Mouse (Mus musculus) mesoderm, embryonic 11.5 days (tissue): Measurements from ENCODE around the gene Tmem248.

Source experiments
- DNase-seq: peaks from one replicate; pipeline ENCODE4 v3.0.0-alpha.2; 2012; ENCODE audit warnings: low read depth, low spot score

Tmem248 gene

GRCm38 (mm10) chr5:130216781-130217180 lies at the start of gene Tmem248:
Tmem248 (plus strand) TSS chr5:130217081.
- DNase-seq = no peak

GRCm38 (mm10) chr5:130169109-130169508 lies 47.8 kb upstream of the Tmem248 start:
- no peak for DNase-seq

GRCm38 (mm10) chr5:130170666-130171422 lies 46.0 kb upstream of the Tmem248 start:
- DNase-seq = no peak

- peak; percentile 92 for DNase-seq
Observed at GRCm38 (mm10) chr5:130171423-130171954, 45.4 kb upstream of the Tmem248 start, which contains the start of gene Rabgef1. Rabgef1 (plus strand) TSS chr5:130171798.

GRCm38 (mm10) chr5:130171956-130172601 lies 44.8 kb upstream of the Tmem248 start:
- DNase-seq = peak; percentile 50

GRCm38 (mm10) chr5:130173012-130173411 lies 43.9 kb upstream of the Tmem248 start:
- DNase-seq = no peak

- no peak for DNase-seq
Observed at GRCm38 (mm10) chr5:130177871-130178270, 39.0 kb upstream of the Tmem248 start.

- DNase-seq = no peak
Observed at GRCm38 (mm10) chr5:130180362-130180761, 36.5 kb upstream of the Tmem248 start.

GRCm38 (mm10) chr5:130181740-130182540 lies 34.9 kb upstream of the Tmem248 start:
- DNase-seq = no peak

- DNase-seq = no peak
Observed at GRCm38 (mm10) chr5:130182541-130182821, 34.4 kb upstream of the Tmem248 start.

GRCm38 (mm10) chr5:130184193-130184856 lies 32.6 kb upstream of the Tmem248 start:
- no peak for DNase-seq

- DNase-seq = no peak
Observed at GRCm38 (mm10) chr5:130185312-130185711, 31.6 kb upstream of the Tmem248 start.

- no peak for DNase-seq
Observed at GRCm38 (mm10) chr5:130187383-130187782, 29.5 kb upstream of the Tmem248 start.

GRCm38 (mm10) chr5:130190909-130191308 lies 26.0 kb upstream of the Tmem248 start:
- DNase-seq = no peak

GRCm38 (mm10) chr5:130191865-130192264 lies 25.0 kb upstream of the Tmem248 start:
- no peak for DNase-seq

GRCm38 (mm10) chr5:130192356-130192944 lies 24.4 kb upstream of the Tmem248 start:
- no peak for DNase-seq

- no peak for DNase-seq
Observed at GRCm38 (mm10) chr5:130193760-130194159, 23.1 kb upstream of the Tmem248 start.

- DNase-seq = no peak
Observed at GRCm38 (mm10) chr5:130196307-130196706, 20.6 kb upstream of the Tmem248 start.

GRCm38 (mm10) chr5:130197454-130197853 lies 19.4 kb upstream of the Tmem248 start:
- no peak for DNase-seq

- DNase-seq = no peak
Observed at GRCm38 (mm10) chr5:130197981-130198380, 18.9 kb upstream of the Tmem248 start.
